Mouse (Mus musculus): ENCODE measurements around the gene Fancg. TPM values are rescaled to one million over a fixed set of nuclear protein-coding genes. Genes with fewer than 3 reads are reported as not detected.

The Fancg gene
- total RNA-seq, 2 experiments from 2014 or later = 6.6 to 7.7 TPM

Other genes starting within 250 kb of the Fancg start
- gene Ccl21a, start 236.5 kb downstream of the Fancg start, total RNA-seq (2021) = 10 to 100 TPM in 1 of 2 experiments, 1 to 10 TPM in 1; 3.1 to 10.2 TPM
- gene Fam205a1, start 156.6 kb downstream of the Fancg start, total RNA-seq (2021) = not detected
- gene Gm12394, start 153.7 kb downstream of the Fancg start, total RNA-seq (2021) = under 1 TPM in 1 of 2 experiments, not detected in 1; 0.27 TPM
- gene Fam205c, start 136.3 kb downstream of the Fancg start, total RNA-seq (2021) = under 1 TPM in 1 of 2 experiments, not detected in 1; 0.19 TPM
- 1 to 10 TPM; 1.6 to 1.8 TPM for gene Phf24, start 93.8 kb downstream of the Fancg start, total RNA-seq (2021)
- 10 to 100 TPM; 17.0 to 24.2 TPM for gene Dnajb5, start 60.7 kb downstream of the Fancg start, total RNA-seq (2021)
- gene 1700022I11Rik, start 40.9 kb downstream of the Fancg start, total RNA-seq (2021) = not detected
- gene Vcp, start 10.0 kb downstream of the Fancg start, total RNA-seq (2021) = 100 to 1,000 TPM; 267 to 341 TPM
- gene Pigo, start 15.3 kb upstream of the Fancg start, total RNA-seq (2021) = 10 to 100 TPM; 14.0 to 15.9 TPM
- 100 to 1,000 TPM; 159 to 223 TPM for gene Stoml2, start 21.2 kb upstream of the Fancg start, total RNA-seq (2021)
- 10 to 100 TPM; 54.7 to 58.2 TPM for gene Fam214b, start 35.7 kb upstream of the Fancg start, total RNA-seq (2021)
- 10 to 100 TPM; 12.9 to 15.8 TPM for gene Unc13b, start 48.4 kb upstream of the Fancg start, total RNA-seq (2021)